Mouse (Mus musculus) stomach, postnatal 0 days (tissue): ENCODE measurements around the gene Nsl1.

Experiments used
- CTCF ChIP-seq: IDR thresholded peaks from 2 replicates; pipeline ENCODE4 v1.5.1; 2016; ENCODE audit warnings: antibody characterized with exemption, low read depth, mild to moderate bottlenecking, moderate library complexity
- EP300 ChIP-seq: optimal IDR thresholded peaks from 2 replicates; pipeline ENCODE3; 2016; ENCODE audit warnings: antibody characterized with exemption

- TF ChIP-seq EP300 (no peak), CTCF (peak; percentile 63)
Observed at GRCm38 (mm10) chr1:191062781-191063485, at the start of gene Nsl1, which contains the start of gene Tatdn3.
